Mouse (Mus musculus) megakaryocyte progenitor cell, adult 5-6 weeks (primary cell): ENCODE data around the gene Epgn. TPM values are rescaled to one million over a fixed set of nuclear protein-coding genes. Genes with fewer than 3 reads are reported as not detected.

Source experiments
- total RNA-seq, 2 experiments: library from RNA; stranded (forward) in 1 of 2; stranded (reverse) in 1 of 2; fragments of 157-497, 149-512 nt in 1 of 2; fragments of 200-1000 nt in 1 of 2; gene quantifications; 2 replicates each; pipeline versions ENCODE4 v1.2.3 to v1.2.4; 2015 to 2017

Epgn gene
- total RNA-seq, 2 experiments from 2014 or later = 0.20 to 0.29 TPM

Other genes starting within 250 kb of the Epgn start
- gene Cxcl3, start 241.4 kb upstream of the Epgn start, total RNA-seq (2015) = not detected in 2 replicates
- not detected in 2 replicates for gene Cxcl3, start 241.4 kb upstream of the Epgn start, total RNA-seq (2017)
- gene Cxcl15, start 232.9 kb upstream of the Epgn start, total RNA-seq (2015) = not detected in 2 replicates
- gene Cxcl15, start 232.9 kb upstream of the Epgn start, total RNA-seq (2017) = not detected in 2 replicates
- gene Cxcl1, start 136.2 kb upstream of the Epgn start, total RNA-seq (2015) = not detected in 2 replicates
- gene Cxcl1, start 136.2 kb upstream of the Epgn start, total RNA-seq (2017) = not detected in 2 replicates
- gene Cxcl2, start 123.6 kb upstream of the Epgn start, total RNA-seq (2015) = 7.3 and 32.4 TPM in 2 replicates
- gene Cxcl2, start 123.6 kb upstream of the Epgn start, total RNA-seq (2017) = 9.4 and 27.4 TPM in 2 replicates
- gene Mthfd2l, start 96.3 kb upstream of the Epgn start, total RNA-seq (2015) = 12.6 and 14.6 TPM in 2 replicates
- 5.8 and 10.6 TPM in 2 replicates for gene Mthfd2l, start 96.3 kb upstream of the Epgn start, total RNA-seq (2017)
- not detected in 2 replicates for gene Ereg, start 47.2 kb downstream of the Epgn start, total RNA-seq (2015)
- not detected in 2 replicates for gene Ereg, start 47.2 kb downstream of the Epgn start, total RNA-seq (2017)
- 0.27 TPM in 1 of 2 replicates, not detected in the other for gene Areg, start 112.1 kb downstream of the Epgn start, total RNA-seq (2015)
- not detected in 2 replicates for gene Areg, start 112.1 kb downstream of the Epgn start, total RNA-seq (2017)